Mouse (Mus musculus): ENCODE results near the gene Myom1.
"Not testable (repeated sequence)": the region's sequence is repeated elsewhere in the genome, so short reads cannot be mapped to it uniquely, and the experiment has no call there.

The Myom1 gene

DNA sequence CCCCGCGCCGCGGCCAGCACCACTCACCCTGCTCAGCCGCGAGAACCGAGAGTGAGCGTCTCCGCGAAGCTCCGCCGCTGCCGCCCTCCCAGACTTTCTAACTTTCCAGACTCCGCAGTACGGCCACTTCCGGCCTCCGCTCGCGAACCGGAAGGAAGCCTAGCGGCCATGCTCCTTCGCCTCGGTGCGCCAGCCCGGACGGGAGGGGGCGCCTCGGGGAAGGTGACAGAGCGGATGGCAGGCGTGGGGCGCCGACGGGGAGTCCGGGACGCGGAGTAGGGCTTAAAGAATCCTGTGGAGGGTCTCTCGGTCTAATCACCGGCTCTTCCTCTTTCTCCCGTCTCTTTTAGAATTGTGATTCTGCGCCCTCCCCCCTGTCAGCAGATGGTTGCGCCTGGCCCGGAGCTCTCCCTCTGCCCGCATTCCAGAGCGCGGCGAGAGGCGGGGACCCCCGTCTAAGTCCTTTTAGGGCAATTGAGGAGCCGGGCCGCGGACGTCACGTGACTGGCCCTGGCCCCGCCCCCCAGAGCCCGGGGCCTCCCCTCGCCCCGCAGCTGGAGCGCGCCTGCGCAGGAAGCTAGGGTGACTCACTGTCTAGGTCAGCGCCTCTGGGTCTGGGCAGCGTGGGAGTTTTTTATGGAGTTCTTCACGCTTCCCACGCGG is at the start of gene Myom1:
Gene Myom1 (plus strand): TSS at position 553 of the 663 bp plus-strand sequence.
- DNase-seq (ENCODE audit: low read depth, low spot score), result peak; percentile 99

GRCm38 (mm10) chr17:70963546-70963945 is 38.9 kb upstream of the Myom1 start:
- peak; percentile 62 for DNase-seq (ENCODE audit: low read depth, low spot score)

- no peak for DNase-seq (ENCODE audit: low read depth, low spot score)
Observed at GRCm38 (mm10) chr17:70965281-70965680, 37.2 kb upstream of the Myom1 start.

- DNase-seq (ENCODE audit: low read depth, low spot score), result no peak
Observed at GRCm38 (mm10) chr17:70966126-70966525, 36.3 kb upstream of the Myom1 start.

DNA sequence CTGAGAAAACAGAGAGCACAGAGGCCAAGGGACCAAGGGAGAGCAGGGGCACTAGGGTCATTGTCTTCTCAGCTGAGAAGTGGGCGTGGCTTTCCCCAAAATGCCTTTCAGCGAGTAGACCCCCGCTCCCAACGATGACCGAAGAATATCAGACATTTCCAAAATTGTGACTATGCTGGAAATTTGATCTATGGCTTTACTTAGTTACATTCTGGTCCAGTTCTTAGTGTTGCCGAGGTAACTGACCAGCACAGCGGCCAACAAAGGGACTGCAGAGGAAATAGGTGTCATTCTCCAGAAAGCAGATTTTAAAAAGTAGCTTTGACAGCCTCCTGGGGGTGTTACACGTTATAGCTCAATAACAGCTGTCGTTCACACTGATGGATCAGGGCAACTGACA is 35.2 kb upstream of the Myom1 start:
- no peak for DNase-seq (ENCODE audit: low read depth, low spot score)

- no peak for DNase-seq (ENCODE audit: low read depth, low spot score)
Observed at GRCm38 (mm10) chr17:70967646-70968045, 34.8 kb upstream of the Myom1 start.

DNA sequence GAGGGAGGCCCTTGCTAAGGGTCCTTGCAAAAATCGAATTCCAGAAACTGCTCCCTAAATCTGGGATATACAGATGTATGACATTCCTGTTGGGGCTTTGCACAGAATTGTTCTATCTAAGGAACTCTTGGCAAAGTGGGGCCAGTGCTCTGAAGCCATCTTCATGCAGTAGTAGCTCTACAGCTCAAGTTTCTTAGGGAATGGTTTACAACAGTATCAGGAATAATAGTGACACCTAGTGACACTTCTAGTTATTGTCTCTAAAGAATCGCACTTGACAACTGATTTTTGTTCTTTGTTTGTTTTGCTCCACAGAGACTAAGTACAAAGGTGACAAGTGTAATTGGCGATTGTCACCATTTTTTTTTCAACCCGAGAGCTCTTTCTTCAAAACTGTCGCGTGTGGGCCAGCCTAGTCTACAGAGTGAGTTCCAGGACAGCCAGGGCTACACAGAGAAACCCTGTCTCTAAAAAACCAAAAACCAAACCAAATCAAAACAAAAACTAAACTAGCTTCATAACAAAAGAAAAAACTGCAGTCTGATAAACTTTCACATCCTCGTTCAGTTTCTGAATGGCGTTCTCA is 33.7 kb upstream of the Myom1 start:
- DNase-seq (ENCODE audit: low read depth, low spot score), result no peak

GRCm38 (mm10) chr17:70971206-70971605 is 31.2 kb upstream of the Myom1 start:
- DNase-seq (ENCODE audit: low read depth, low spot score), result no peak

- DNase-seq (ENCODE audit: low read depth, low spot score), result no peak
Observed at GRCm38 (mm10) chr17:70973398-70973797, 29.0 kb upstream of the Myom1 start.

- not testable (repeated sequence) for DNase-seq (ENCODE audit: low read depth, low spot score)
Observed at GRCm38 (mm10) chr17:70974065-70974464, 28.4 kb upstream of the Myom1 start.

DNA sequence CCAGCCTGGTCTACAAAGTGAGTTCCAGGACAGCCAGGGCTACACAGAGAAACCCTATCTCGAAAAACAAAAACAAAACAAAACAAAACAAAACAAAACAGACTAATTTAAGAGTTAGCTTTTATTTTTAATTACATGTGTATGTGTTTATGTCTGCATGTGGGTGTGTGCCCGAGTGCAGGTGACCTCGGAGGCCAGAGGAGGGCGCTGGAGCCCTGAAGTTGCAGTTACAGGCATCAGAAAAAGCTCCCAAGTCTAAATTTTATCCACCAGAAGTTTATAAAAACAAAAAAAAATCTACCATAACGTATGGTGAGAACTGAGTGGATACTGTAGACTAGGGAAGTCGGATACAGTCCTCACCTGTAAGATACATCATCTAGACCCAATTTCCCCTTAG is 24.6 kb upstream of the Myom1 start:
- no peak for DNase-seq (ENCODE audit: low read depth, low spot score)

DNA sequence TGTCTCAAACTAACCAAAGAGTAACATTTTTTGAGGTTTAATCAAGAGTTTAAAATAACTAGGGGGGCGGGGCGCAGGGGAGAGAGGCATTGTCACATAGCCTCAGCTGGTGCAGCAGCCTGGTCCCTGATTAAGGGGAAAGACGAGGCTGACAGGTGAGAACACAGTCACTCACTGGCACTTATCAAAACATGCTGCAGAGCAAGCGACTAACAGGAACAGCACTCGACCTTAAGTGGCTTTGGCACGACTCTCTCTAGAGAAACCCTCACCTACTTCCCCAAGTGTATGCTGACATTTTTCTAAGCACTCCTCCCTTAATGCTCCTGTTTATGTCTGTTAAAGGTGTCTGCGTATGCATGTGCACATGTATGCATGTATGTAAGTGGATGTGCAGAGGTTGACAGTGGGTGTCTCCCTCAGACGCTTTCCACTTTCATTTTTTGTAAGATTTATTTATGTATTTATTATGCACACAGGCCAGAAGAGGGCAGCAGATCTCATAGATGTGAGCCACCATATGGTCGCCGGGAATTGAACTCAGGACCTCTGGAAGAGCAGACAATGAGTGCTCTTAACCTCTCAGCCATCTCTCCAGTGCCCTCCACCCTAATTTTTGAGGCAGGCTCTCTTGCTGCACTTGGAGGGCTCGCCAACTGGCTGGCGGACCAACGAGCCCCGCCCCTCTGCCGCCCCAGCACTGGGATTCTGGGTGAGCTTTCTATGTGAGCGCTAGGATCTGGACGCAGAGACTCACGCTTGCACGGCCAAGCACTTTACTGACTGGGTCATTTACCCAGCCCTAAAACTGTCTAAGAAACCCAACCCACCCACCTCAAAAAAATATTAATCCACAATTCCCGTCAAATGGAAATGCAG is 22.8 kb upstream of the Myom1 start:
- DNase-seq (ENCODE audit: low read depth, low spot score), result no peak

GRCm38 (mm10) chr17:70985501-70986354 is 16.7 kb upstream of the Myom1 start:
- no peak for DNase-seq (ENCODE audit: low read depth, low spot score)

- no peak for DNase-seq (ENCODE audit: low read depth, low spot score)
Observed at GRCm38 (mm10) chr17:70986355-70986740, 16.1 kb upstream of the Myom1 start.

DNA sequence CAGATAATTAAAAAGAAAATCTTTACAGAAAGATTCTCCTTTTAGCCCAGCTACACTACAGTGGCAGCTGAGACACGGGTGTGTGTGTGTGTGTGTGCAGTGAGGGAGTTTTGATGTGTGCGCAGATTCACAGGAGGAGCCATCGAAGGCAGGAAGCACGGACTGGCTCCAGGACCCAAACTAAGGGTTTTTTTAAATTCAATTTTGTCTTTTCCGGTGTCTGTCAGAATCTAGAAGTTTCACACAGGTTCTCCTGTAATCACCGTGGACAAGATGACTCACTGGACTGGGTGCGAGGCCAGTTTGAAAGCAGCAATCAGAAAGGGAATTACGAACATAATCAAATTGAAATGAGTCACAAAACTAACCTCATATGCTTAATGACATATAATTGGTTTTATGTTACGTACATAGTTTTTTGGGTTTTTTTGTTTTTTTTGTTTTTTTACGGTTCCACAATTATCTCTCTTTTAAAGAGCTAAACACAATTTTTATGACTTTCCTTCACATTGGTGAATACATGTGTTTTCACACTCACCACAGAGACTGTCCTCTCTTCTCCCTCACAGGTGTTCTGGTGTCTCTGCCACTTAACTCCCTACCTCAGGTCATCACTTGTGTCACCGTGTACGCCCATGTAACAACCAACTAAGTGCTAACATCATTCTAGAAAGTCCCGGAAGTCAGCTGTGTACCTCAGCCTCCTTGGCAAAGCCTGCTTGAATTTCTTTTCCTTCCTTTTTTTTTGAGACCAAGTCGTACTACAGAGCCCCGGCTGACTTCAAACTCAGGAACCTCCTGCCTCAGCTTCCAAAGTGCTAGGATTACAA is 15.4 kb upstream of the Myom1 start:
- no peak for DNase-seq (ENCODE audit: low read depth, low spot score)

DNA sequence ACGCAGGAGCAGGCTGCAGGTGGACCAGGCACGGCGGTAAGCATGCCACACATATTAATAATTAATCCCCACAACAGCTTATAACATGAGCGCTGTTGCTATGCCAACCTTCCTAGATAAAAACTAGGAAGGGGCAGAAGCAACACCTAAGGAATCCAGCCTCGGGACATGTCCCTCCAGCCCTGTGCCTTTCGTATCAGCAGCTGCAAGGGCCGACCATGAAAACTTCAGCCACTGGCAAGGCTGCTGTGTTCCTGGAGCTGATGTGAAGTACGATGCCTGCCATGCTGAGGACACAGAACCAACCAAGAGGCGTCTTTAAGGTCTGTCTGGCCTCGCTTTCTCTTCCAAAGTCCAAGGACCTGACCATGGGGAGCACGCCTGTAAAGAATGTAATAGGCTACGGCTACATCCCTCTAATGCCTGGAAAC is 14.1 kb upstream of the Myom1 start:
- no peak for DNase-seq (ENCODE audit: low read depth, low spot score)

- DNase-seq (ENCODE audit: low read depth, low spot score), result no peak
Observed at GRCm38 (mm10) chr17:70989430-70989829, 13.0 kb upstream of the Myom1 start.

GRCm38 (mm10) chr17:70989991-70990390 is 12.4 kb upstream of the Myom1 start:
- DNase-seq (ENCODE audit: low read depth, low spot score), result no peak

- DNase-seq (ENCODE audit: low read depth, low spot score), result no peak
Observed at GRCm38 (mm10) chr17:70990403-70991303, 11.8 kb upstream of the Myom1 start.

Measured in skeletal muscle tissue, adult 2 months (tissue).